Mouse (Mus musculus) forebrain, postnatal 0 days (tissue): ENCODE measurements around the gene Arsg. TPM values are rescaled to one million over a fixed set of nuclear protein-coding genes. Genes with fewer than 3 reads are reported as not detected.

Source experiments
- ATAC-seq: fragments of 200-750 bp; cut with Nextera tagmentation; 2 replicates; pipeline ENCODE4 v1.8.0; 2017; ENCODE audit warnings: mild to moderate bottlenecking, moderate library complexity
- DNase-seq: peaks from one replicate; pipeline ENCODE4 v3.0.0-alpha.2; 2015
- H3K27ac ChIP-seq: fragments of 300-500 bp; sonication (generic); 2 replicates; pipeline ENCODE4 v1.5.1; 2014; ENCODE audit warnings: low read depth, mild to moderate bottlenecking, antibody characterized with exemption, low read length, moderate library complexity, mixed read lengths
- H3K27me3 ChIP-seq: fragments of 300-500 bp; sonication (generic); 2 replicates; pipeline ENCODE4 v1.6.1; 2014; ENCODE audit warnings: mild to moderate bottlenecking, low read length, mixed read lengths; ENCODE audit not compliant: insufficient read depth
- H3K36me3 ChIP-seq: fragments of 300-500 bp; sonication (generic); 2 replicates; pipeline ENCODE4 v1.6.1; 2014; ENCODE audit warnings: mild to moderate bottlenecking, moderate library complexity; ENCODE audit not compliant: insufficient read depth
- H3K4me1 ChIP-seq: fragments of 300-500 bp; sonication (generic); 2 replicates; pipeline ENCODE4 v1.6.1; 2014; ENCODE audit warnings: antibody characterized with exemption; ENCODE audit not compliant: insufficient read depth
- H3K4me2 ChIP-seq: fragments of 300-500 bp; sonication (generic); 2 replicates; pipeline ENCODE4 v1.6.1; 2014; ENCODE audit warnings: low read depth, mild to moderate bottlenecking, moderate library complexity
- H3K4me3 ChIP-seq: fragments of 300-500 bp; sonication (generic); 2 replicates; pipeline ENCODE4 v1.5.1; 2014; ENCODE audit warnings: low read depth, low read length, mixed read lengths
- H3K9ac ChIP-seq: fragments of 300-500 bp; sonication (generic); 2 replicates; pipeline ENCODE4 v1.6.1; 2014; ENCODE audit warnings: mild to moderate bottlenecking
- H3K9me3 ChIP-seq: fragments of 300-500 bp; sonication (generic); 2 replicates; pipeline ENCODE4 v1.6.1; 2016; ENCODE audit warnings: low read length
- CTCF ChIP-seq: sonication (generic); IDR thresholded peaks from 2 replicates; pipeline ENCODE4 v1.5.1; 2016; ENCODE audit warnings: antibody characterized with exemption, control low read depth, low read depth
- WGBS: fragments of 180-500 bp; shearing (Covaris S2); extraction: QIAGEN DNeasy Blood & Tissue Kit; methylation state at CpG from one replicate; pipeline ENCODE4 v1.1.7; 2014; 5-methylcytosine and 5-hydroxymethylcytosine counted together
- polyA plus RNA-seq: library from polyadenylated mRNA; unstranded; fragments of >200 nt; fragmentation: Nextera tagmentation; extraction: Ambion mirVana; gene quantifications from 2 replicates; pipeline ENCODE4 v1.2.1, GENCODE M21; 2015
- total RNA-seq: library from RNA; depleted of rRNA; stranded (reverse); fragments of >200 nt; gene quantifications from 2 replicates; pipeline ENCODE4 v1.2.3, GENCODE M21; 2014

Gene Arsg
- total and polyA plus RNA-seq, 2 experiments from 2014 or later, result 5.3 to 7.8 TPM

DNA sequence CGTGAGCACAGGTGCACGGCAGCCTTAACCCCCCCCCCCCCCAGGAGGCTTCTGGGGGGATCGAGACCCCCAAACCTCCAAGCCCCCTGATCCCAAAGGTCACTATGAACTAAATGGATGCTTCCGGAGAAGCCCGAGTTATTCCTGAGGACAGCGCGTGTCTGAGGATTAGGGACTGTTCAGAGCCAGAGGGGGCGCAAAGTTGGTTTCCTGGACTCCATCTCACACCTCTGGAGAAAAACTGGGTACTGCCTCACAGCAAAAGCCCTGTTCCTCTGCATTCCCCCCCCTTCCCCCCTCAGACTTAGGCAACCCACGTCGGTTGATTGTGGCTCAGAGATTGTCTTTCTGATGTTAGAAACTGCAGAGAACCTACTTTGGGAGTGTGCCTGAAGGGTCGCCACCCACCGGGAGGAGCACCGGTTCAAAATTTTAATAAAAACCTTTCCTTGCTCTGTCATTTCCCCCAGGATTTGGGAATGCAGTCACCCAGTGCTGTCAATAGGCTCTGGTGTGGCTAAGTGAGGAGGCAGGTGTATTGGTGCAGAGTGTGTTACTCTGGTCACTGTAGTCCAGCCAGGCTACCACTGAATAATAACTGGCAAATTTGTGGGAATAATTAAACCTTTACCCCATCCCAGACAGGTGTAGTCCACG, 1.0 kb downstream of the Arsg start:
- Histone ChIP-seq H3K9ac (peak overlapping the region; percentile 98), H3K27ac (peak overlapping the region; percentile 97), H3K27me3 (0 out of 2 replicates have a peak, but pooled peaks cover 5% of the 10 kb centered on the region), H3K4me2 (peak overlapping the region; percentile 89), H3K9me3 (no peaks in the 10 kb centered on the region), H3K4me1 (no peaks in the 10 kb centered on the region; the same call in 1 of the 2 replicates), H3K4me3 (peak overlapping the region; percentile 93), H3K36me3 (no peaks in the 10 kb centered on the region)
- peak; percentile 34 for ATAC-seq
- no peak for DNase-seq
- peak; percentile 45 for TF ChIP-seq CTCF
- whole genome bisulfite sequencing, result 9% methylated on average over 14 of the region's 14 CpGs

DNA sequence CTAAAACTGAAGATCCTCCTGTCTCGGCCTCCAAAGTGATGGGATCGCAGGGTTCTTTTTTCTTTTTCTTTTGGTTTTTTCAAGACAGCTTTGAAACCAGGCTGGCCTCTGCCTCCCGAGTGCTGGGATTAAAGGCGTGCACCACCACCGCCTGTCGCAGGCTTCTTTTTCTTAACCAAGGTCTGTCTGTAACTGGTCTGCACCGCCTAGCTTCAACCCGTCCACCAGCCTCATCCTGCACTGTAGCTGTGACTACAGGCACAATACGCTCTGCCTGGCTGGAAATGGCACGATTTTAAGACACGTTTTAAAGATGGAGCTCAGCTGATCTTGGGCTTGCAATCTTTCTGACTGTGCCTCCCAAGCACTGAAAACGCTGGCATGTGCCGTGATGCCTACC, 1.7 kb downstream of the Arsg start:
- WGBS, result 75% methylated on average over 13 of the region's 13 CpGs
- no peak for DNase-seq
- Histone ChIP-seq H3K36me3 (no peaks in the 10 kb centered on the region), H3K9me3 (no peaks in the 10 kb centered on the region), H3K27ac (no peak overlapping the region), H3K27me3 (0 out of 2 replicates have a peak, but pooled peaks cover 5% of the 10 kb centered on the region), H3K9ac (no peak overlapping the region), H3K4me3 (no peak overlapping the region), H3K4me2 (no peak overlapping the region), H3K4me1 (no peaks in the 10 kb centered on the region; the same call in 1 of the 2 replicates)
- no peak for ATAC-seq
- TF ChIP-seq CTCF, result no peak

DNA sequence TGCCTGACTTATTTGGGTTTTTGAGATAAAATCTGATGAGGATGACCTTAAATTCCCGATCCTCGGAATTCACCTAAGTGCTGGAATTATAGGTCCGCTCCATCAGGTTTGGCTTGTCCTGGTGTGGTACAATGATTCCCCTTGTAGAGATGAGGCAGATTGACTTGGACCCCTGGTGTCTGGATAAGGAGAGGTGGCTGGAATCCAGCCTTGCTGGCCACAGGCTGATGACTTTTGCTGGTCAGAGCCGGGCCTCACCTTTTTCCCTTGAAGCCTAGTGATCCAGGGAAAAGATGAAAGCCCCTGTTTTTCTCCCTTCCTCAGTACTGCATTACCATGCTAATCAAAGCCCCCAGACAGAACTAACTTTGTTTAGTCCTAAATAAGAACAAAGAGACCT, 2.5 kb downstream of the Arsg start:
- no peak overlapping the region for H3K9ac ChIP-seq

DNA sequence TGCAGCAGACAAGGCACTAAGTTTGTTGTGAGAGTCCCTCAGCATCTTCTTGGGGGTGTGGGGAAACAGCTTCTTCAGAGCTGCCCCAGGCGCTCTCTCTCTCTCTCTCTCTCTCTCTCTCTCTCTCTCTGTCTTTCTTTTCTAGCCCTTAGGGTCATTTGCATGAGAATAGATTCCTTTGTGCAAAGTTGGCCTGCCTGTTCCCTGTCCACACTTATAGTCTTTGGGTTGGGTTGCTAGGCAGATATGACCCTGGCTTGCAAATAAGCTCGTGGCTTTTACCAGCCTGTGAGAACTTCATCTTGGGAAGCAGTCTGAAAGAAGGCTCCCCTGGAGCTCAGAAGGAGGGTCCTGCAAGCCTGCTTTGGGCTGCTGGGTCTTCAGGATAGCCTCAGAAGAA, 3.1 kb downstream of the Arsg start:
- DNase-seq, result peak; percentile 20

More for the DNA sequence above, 2.5 kb downstream of the Arsg start:
- no peak overlapping the region for H3K4me3 ChIP-seq
- 57% methylated on average over 4 of the region's 4 CpGs for WGBS
- no peak for DNase-seq
- no peak overlapping the region for H3K4me2 ChIP-seq
- H3K36me3 ChIP-seq, result no peaks in the 10 kb centered on the region
- H3K4me1 ChIP-seq, result no peaks in the 10 kb centered on the region; the same call in 1 of the 2 replicates
- no peak for TF ChIP-seq CTCF
- no peak for ATAC-seq
- no peak overlapping the region for H3K27ac ChIP-seq
- peaks cover 5% of the 10 kb centered on the region; the same call in 1 of the 2 replicates for H3K27me3 ChIP-seq
- no peaks in the 10 kb centered on the region for H3K9me3 ChIP-seq

DNA sequence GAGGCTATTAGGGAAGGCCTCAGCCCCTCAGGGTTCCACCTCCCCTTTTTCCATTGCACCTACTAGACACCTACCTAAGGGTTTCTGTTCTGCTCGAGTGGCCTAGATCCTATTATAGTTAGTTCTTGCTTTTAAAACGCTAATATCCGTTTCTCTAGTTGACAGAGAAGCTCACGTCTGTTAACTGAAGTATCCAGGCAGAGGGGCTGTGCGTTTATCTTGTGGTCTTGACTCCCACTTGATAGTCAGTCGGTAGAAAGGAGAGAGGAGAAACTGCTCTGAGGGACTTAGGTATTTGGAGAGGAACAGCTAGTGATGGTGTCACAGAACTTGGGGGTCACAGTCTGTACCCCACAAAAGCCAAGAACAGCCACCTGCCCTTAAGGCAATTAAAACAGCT, 3.5 kb downstream of the Arsg start:
- WGBS, result 28% methylated on average over 6 of the region's 6 CpGs
- H3K27me3 ChIP-seq, result peaks cover 5% of the 10 kb centered on the region; the same call in 1 of the 2 replicates
- H3K27ac ChIP-seq, result no peak overlapping the region
- no peaks in the 10 kb centered on the region for H3K9me3 ChIP-seq
- no peak overlapping the region for H3K9ac ChIP-seq
- no peak overlapping the region for H3K4me2 ChIP-seq
- ATAC-seq (no peak), DNase-seq (no peak)
- no peak for TF ChIP-seq CTCF
- H3K4me3 ChIP-seq, result no peak overlapping the region
- H3K4me1 ChIP-seq, result no peaks in the 10 kb centered on the region; the same call in 1 of the 2 replicates
- no peaks in the 10 kb centered on the region for H3K36me3 ChIP-seq

More for the DNA sequence above, 3.1 kb downstream of the Arsg start:
- WGBS, result 23% methylated on average over 2 of the region's 2 CpGs
- Histone ChIP-seq H3K4me1 (no peaks in the 10 kb centered on the region; the same call in 1 of the 2 replicates), H3K36me3 (no peaks in the 10 kb centered on the region), H3K9me3 (no peaks in the 10 kb centered on the region), H3K4me2 (no peak overlapping the region), H3K9ac (no peak overlapping the region), H3K27me3 (peaks cover 5% of the 10 kb centered on the region; the same call in 1 of the 2 replicates), H3K27ac (no peak overlapping the region), H3K4me3 (no peak overlapping the region)
- no peak for TF ChIP-seq CTCF
- ATAC-seq, result no peak

DNA sequence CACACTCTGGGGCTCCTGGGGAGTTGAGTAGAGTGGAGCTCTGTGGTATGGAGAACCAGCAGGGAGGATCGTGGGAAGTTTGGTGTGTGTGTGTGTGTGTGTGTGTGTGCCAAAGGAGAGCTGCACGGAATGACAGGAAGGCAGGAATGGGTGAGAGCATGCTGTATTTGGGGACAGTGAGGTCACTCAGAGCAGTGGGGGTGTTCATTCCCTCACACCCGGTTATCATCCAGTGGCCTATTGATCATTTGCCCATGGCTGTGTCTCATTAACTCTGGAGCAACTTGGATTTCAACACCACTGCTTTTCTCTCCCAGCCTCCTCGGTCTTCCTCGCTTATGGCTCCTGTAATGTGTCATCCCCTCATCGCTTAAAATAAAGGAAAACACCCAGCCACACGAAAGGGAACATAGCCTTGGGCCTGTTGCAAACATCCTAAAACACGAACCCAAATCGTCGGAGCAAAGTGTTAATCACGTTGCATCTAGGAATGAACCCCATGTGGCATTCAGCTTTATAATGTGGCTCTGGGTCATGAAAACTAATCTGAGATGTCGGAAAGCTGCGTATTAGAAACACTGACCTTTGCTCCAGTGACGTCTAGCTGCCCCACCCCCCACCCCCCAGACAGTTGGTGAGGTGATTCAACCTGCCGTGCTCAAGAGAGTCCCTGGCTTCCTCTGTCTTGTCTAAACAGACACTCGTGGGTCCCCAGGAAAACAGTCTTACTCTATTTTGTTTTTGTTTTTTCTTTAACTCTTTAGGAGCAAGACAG, 4.6 kb downstream of the Arsg start:
- Histone ChIP-seq H3K27ac (no peak overlapping the region), H3K27me3 (no peaks in the 10 kb centered on the region; the same call in 1 of the 2 replicates), H3K4me2 (no peak overlapping the region), H3K4me3 (no peak overlapping the region), H3K4me1 (no peaks in the 10 kb centered on the region), H3K36me3 (no peaks in the 10 kb centered on the region), H3K9me3 (no peaks in the 10 kb centered on the region), H3K9ac (no peak overlapping the region)
- ATAC-seq (no peak), DNase-seq (no peak)
- TF ChIP-seq CTCF, result no peak
- WGBS, result 56% methylated on average over 16 of the region's 16 CpGs
